Mouse (Mus musculus) neural tube, embryonic 14.5 days (tissue): ENCODE measurements around the gene Tmem184b. TPM values are rescaled to one million over a fixed set of nuclear protein-coding genes. Genes with fewer than 3 reads are reported as not detected.

Source experiments
- ATAC-seq: fragments of 200-750 bp; cut with Nextera tagmentation; 2 replicates; pipeline ENCODE4 v1.8.0; 2017; ENCODE audit warnings: low read depth, mild to moderate bottlenecking, moderate TSS enrichment, moderate library complexity
- H3K27ac ChIP-seq: fragments of 300-500 bp; sonication (generic); 2 replicates; pipeline ENCODE4 v1.5.1; 2014; ENCODE audit warnings: low read depth, mild to moderate bottlenecking, control low read depth, low read length, moderate library complexity, mixed read lengths
- H3K27me3 ChIP-seq: fragments of 300-500 bp; sonication (generic); 2 replicates; pipeline ENCODE4 v1.6.1; 2014; ENCODE audit warnings: low read length; ENCODE audit not compliant: control insufficient read depth, insufficient read depth
- H3K36me3 ChIP-seq: fragments of 300-500 bp; sonication (generic); 2 replicates; pipeline ENCODE4 v1.6.1; 2014; ENCODE audit warnings: low read length, mixed read lengths; ENCODE audit not compliant: control insufficient read depth, insufficient read depth
- H3K4me1 ChIP-seq: fragments of 300-500 bp; sonication (generic); 2 replicates; pipeline ENCODE4 v1.6.1; 2014; ENCODE audit warnings: low read length; ENCODE audit not compliant: control insufficient read depth, insufficient read depth
- H3K4me2 ChIP-seq: fragments of 300-500 bp; sonication (generic); 2 replicates; pipeline ENCODE4 v1.6.1; 2014; ENCODE audit warnings: mild to moderate bottlenecking, low read depth, low read length, control low read depth
- H3K4me3 ChIP-seq: fragments of 300-500 bp; sonication (generic); 2 replicates; pipeline ENCODE4 v1.5.1; 2014; ENCODE audit warnings: low read depth, low read length, control low read depth, mixed read lengths
- H3K9ac ChIP-seq: fragments of 300-500 bp; sonication (generic); replicated peaks from 2 replicates; pipeline ENCODE4 v1.6.1; 2014; ENCODE audit warnings: low read depth, mild to moderate bottlenecking, control low read depth, low read length, mixed read lengths
- H3K9me3 ChIP-seq: fragments of 300-500 bp; sonication (generic); 2 replicates; pipeline ENCODE4 v1.6.1; 2016; ENCODE audit warnings: low read length; ENCODE audit not compliant: control insufficient read depth
- WGBS: fragments of 180-500 bp; shearing (Covaris S2); extraction: QIAGEN DNeasy Blood & Tissue Kit; methylation state at CpG from one replicate; pipeline ENCODE4 v1.1.7; 2014; 5-methylcytosine and 5-hydroxymethylcytosine counted together
- polyA plus RNA-seq: library from polyadenylated mRNA; unstranded; fragments of >200 nt; fragmentation: Nextera tagmentation; extraction: Ambion mirVana; gene quantifications from 2 replicates; pipeline ENCODE4 v1.2.1, GENCODE M21; 2014

Tmem184b gene
- polyA plus RNA-seq, 1 experiment from 2014 or later, result 31.2 TPM

- H3K9me3 ChIP-seq, result no peaks in the 10 kb centered on the region
- no peak for ATAC-seq
- peaks cover 11% of the 10 kb centered on the region; the same call in 1 of the 2 replicates for H3K4me1 ChIP-seq
- H3K4me3 ChIP-seq, result no peak overlapping the region
- H3K27me3 ChIP-seq, result no peaks in the 10 kb centered on the region
- no peaks in the 10 kb centered on the region for H3K36me3 ChIP-seq
- H3K9ac ChIP-seq, result no peak overlapping the region
- 81% methylated on average over 3 of the region's 3 CpGs for WGBS
- no peak overlapping the region for H3K27ac ChIP-seq
- no peak overlapping the region for H3K4me2 ChIP-seq
Measured at GRCm38 (mm10) chr15:79325742-79326141, 77.6 kb downstream of the Tmem184b start.

GRCm38 (mm10) chr15:79324373-79324772, 79.0 kb downstream of the Tmem184b start:
- H3K27ac ChIP-seq, result peak overlapping the region; percentile 44; the same call in 1 of the 2 replicates

GRCm38 (mm10) chr15:79323791-79324155, 79.6 kb downstream of the Tmem184b start:
- Histone ChIP-seq H3K27me3 (no peaks in the 10 kb centered on the region), H3K9ac (no peak overlapping the region), H3K4me3 (no peak overlapping the region), H3K4me1 (peaks cover 11% of the 10 kb centered on the region; the same call in 1 of the 2 replicates), H3K36me3 (no peaks in the 10 kb centered on the region), H3K4me2 (no peak overlapping the region), H3K27ac (peak overlapping the region; percentile 44; the same call in 1 of the 2 replicates), H3K9me3 (no peaks in the 10 kb centered on the region)
- no peak for ATAC-seq
- WGBS, result 78% methylated on average over 4 of the region's 4 CpGs

More at GRCm38 (mm10) chr15:79324373-79324772, 79.0 kb downstream of the Tmem184b start:
- H3K36me3 ChIP-seq, result no peaks in the 10 kb centered on the region
- H3K4me1 ChIP-seq, result peaks cover 11% of the 10 kb centered on the region; the same call in 1 of the 2 replicates
- no peak overlapping the region for H3K4me3 ChIP-seq
- no peaks in the 10 kb centered on the region for H3K27me3 ChIP-seq
- no peak overlapping the region for H3K9ac ChIP-seq
- H3K9me3 ChIP-seq, result no peaks in the 10 kb centered on the region
- no peak overlapping the region for H3K4me2 ChIP-seq
- WGBS, result 90% methylated on average over 3 of the region's 3 CpGs
- no peak for ATAC-seq

GRCm38 (mm10) chr15:79322991-79323790, 80.2 kb downstream of the Tmem184b start:
- 88% methylated on average over 6 of the region's 6 CpGs for WGBS
- H3K4me3 ChIP-seq, result no peak overlapping the region
- no peaks in the 10 kb centered on the region for H3K36me3 ChIP-seq
- H3K27ac ChIP-seq, result no peak overlapping the region
- H3K4me2 ChIP-seq, result no peak overlapping the region
- no peaks in the 10 kb centered on the region for H3K27me3 ChIP-seq
- H3K9me3 ChIP-seq, result no peaks in the 10 kb centered on the region
- no peak for ATAC-seq
- H3K4me1 ChIP-seq, result peaks cover 11% of the 10 kb centered on the region; the same call in 1 of the 2 replicates
- no peak overlapping the region for H3K9ac ChIP-seq

- no peak overlapping the region for H3K27ac ChIP-seq
- H3K27me3 ChIP-seq, result no peaks in the 10 kb centered on the region
- H3K4me3 ChIP-seq, result no peak overlapping the region
- H3K4me1 ChIP-seq, result peaks cover 7% of the 10 kb centered on the region; the same call in 1 of the 2 replicates
- no peaks in the 10 kb centered on the region for H3K36me3 ChIP-seq
- H3K4me2 ChIP-seq, result no peak overlapping the region
- H3K9me3 ChIP-seq, result no peaks in the 10 kb centered on the region
- WGBS, result 86% methylated on average over 11 of the region's 11 CpGs
- no peak for ATAC-seq
- H3K9ac ChIP-seq, result no peak overlapping the region
Measured at GRCm38 (mm10) chr15:79322281-79322990, 80.9 kb downstream of the Tmem184b start.

- Histone ChIP-seq H3K27me3 (no peaks in the 10 kb centered on the region), H3K4me3 (no peak overlapping the region), H3K9ac (no peak overlapping the region), H3K4me2 (no peak overlapping the region), H3K4me1 (peaks cover under 1% of the 10 kb centered on the region; the same call in 1 of the 2 replicates), H3K36me3 (no peaks in the 10 kb centered on the region), H3K27ac (no peak overlapping the region), H3K9me3 (no peaks in the 10 kb centered on the region)
- 76% methylated on average over 5 of the region's 5 CpGs for WGBS
- ATAC-seq, result no peak
Measured at GRCm38 (mm10) chr15:79321733-79322190, 81.6 kb downstream of the Tmem184b start.

- H3K4me1 ChIP-seq, result no peaks in the 10 kb centered on the region
- H3K27me3 ChIP-seq, result no peaks in the 10 kb centered on the region
- WGBS, result 74% methylated on average over 8 of the region's 8 CpGs
- no peak overlapping the region for H3K9ac ChIP-seq
- H3K9me3 ChIP-seq, result no peaks in the 10 kb centered on the region
- H3K4me3 ChIP-seq, result no peak overlapping the region
- H3K4me2 ChIP-seq, result no peak overlapping the region
- no peak overlapping the region for H3K27ac ChIP-seq
- H3K36me3 ChIP-seq, result peaks cover 6% of the 10 kb centered on the region; the same call in 1 of the 2 replicates
- no peak for ATAC-seq
Measured at GRCm38 (mm10) chr15:79313848-79314369, 89.5 kb downstream of the Tmem184b start.
